Mouse (Mus musculus): ENCODE data around the gene Fhad1. TPM values are rescaled to one million over a fixed set of nuclear protein-coding genes. Genes with fewer than 3 reads are reported as not detected.

Gene Fhad1
- polyA plus RNA-seq, 1 experiment: 2.1 TPM

DNA sequence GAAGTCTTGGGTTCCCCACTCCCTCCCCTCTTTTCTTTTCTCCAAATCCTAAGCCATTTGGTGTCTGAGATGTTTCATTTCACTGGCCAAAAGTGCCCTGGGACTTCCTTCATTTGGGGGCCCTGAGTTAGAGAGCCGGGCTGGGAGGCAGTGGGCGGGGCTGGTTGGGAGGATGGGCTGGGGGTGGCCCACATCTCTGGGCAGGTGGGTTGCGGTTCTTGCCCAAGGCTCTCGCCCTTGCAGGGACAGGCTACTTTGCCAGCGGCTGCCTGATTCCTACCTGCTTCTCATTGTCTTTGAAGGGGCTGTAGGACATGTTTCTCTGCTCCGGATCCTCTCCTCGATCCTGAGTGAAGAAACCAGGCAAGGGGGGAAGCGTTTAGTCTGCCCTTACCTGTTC is 116.0 kb downstream of the Fhad1 start:
- H3K4me3 ChIP-seq (ENCODE audit: low read depth, low read length): no peak overlapping the region
- no peak for TF ChIP-seq POLR2A (IDR thresholded peaks at IDR 0.05; ENCODE audit: insufficient read depth, low read length)
- TF ChIP-seq CTCF (IDR thresholded peaks at IDR 0.05; ENCODE audit: low read depth, low read length): no peak
- TF ChIP-seq EP300 (IDR thresholded peaks at IDR 0.05; ENCODE audit: insufficient read depth, low read depth, low read length): no peak
- H3K9me3 ChIP-seq (replicated peaks; ENCODE audit: control insufficient read depth, insufficient read depth, low read length, poor library complexity, severe bottlenecking): no peaks in the 10 kb centered on the region
- no peaks in the 10 kb centered on the region for H3K4me1 ChIP-seq (ENCODE audit: control insufficient read depth, insufficient read depth, low read length)
- H3K27ac ChIP-seq (ENCODE audit: insufficient read depth, low read length): no peak overlapping the region
- H3K9ac ChIP-seq (ENCODE audit: low read depth, poor library complexity, severe bottlenecking): no peak overlapping the region
- H3K36me3 ChIP-seq (ENCODE audit: control insufficient read depth, insufficient read depth, low read length, poor library complexity, severe bottlenecking): no peaks in the 10 kb centered on the region
- H3K27me3 ChIP-seq (ENCODE audit: control insufficient read depth, insufficient read depth, low read length, poor library complexity, severe bottlenecking): no peaks in the 10 kb centered on the region

DNA sequence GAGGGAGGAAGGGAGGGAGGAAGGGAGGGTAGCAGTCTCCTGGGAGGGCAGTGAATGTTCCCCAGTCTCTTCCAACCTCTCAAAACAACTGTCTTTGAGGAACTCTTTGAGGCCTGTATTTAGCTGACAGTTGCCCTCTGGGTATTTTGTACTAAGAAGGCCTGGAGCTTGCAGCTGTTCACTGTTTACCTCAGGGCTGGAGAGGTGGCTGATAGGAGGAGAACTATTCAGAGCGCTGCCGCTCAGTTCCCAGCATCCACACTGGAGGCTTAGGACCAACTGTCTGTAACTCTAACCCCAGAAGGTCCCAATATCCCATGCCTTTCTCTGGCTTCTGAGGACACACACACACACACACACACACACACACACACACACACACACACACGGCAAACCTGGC is 117.0 kb downstream of the Fhad1 start:
- no peaks in the 10 kb centered on the region for H3K27me3 ChIP-seq (ENCODE audit: control insufficient read depth, insufficient read depth, low read length, poor library complexity, severe bottlenecking)
- H3K9ac ChIP-seq (ENCODE audit: low read depth, poor library complexity, severe bottlenecking): no peak overlapping the region
- H3K9me3 ChIP-seq (replicated peaks; ENCODE audit: control insufficient read depth, insufficient read depth, low read length, poor library complexity, severe bottlenecking): no peaks in the 10 kb centered on the region
- no peak overlapping the region for H3K27ac ChIP-seq (ENCODE audit: insufficient read depth, low read length)
- no peak overlapping the region for H3K4me3 ChIP-seq (ENCODE audit: low read depth, low read length)
- H3K36me3 ChIP-seq (ENCODE audit: control insufficient read depth, insufficient read depth, low read length, poor library complexity, severe bottlenecking): no peaks in the 10 kb centered on the region
- H3K4me1 ChIP-seq (ENCODE audit: control insufficient read depth, insufficient read depth, low read length): no peaks in the 10 kb centered on the region
- TF ChIP-seq EP300 (IDR thresholded peaks at IDR 0.05; ENCODE audit: insufficient read depth, low read depth, low read length) (no peak), POLR2A (IDR thresholded peaks at IDR 0.05; ENCODE audit: insufficient read depth, low read length) (no peak), CTCF (IDR thresholded peaks at IDR 0.05; ENCODE audit: low read depth, low read length) (no peak)

DNA sequence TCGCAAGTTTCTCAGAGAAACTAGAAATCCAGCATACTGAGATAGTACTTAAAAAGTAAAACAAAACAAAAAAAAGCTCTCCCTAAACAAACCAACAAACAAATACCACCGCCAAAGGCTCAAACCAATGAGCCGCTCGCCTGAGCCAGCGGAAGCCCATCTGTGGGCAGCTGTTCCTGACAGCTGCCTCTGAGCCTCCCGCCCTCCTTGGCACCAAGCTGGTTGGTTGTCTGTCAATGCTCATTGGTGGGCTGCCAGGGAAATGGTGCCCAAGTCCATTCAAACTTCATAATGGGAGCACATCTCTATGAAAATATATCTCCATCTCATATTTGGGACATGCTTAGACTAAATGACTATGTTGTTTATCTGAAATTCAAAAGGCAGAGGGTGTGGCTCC is 117.7 kb downstream of the Fhad1 start:
- Histone ChIP-seq H3K36me3 (ENCODE audit: control insufficient read depth, insufficient read depth, low read length, poor library complexity, severe bottlenecking) (no peaks in the 10 kb centered on the region), H3K4me1 (ENCODE audit: control insufficient read depth, insufficient read depth, low read length) (no peaks in the 10 kb centered on the region), H3K9me3 (replicated peaks; ENCODE audit: control insufficient read depth, insufficient read depth, low read length, poor library complexity, severe bottlenecking) (no peaks in the 10 kb centered on the region), H3K9ac (ENCODE audit: low read depth, poor library complexity, severe bottlenecking) (no peak overlapping the region), H3K4me3 (ENCODE audit: low read depth, low read length) (no peak overlapping the region), H3K27me3 (ENCODE audit: control insufficient read depth, insufficient read depth, low read length, poor library complexity, severe bottlenecking) (no peaks in the 10 kb centered on the region), H3K27ac (ENCODE audit: insufficient read depth, low read length) (no peak overlapping the region)
- no peak for TF ChIP-seq CTCF (IDR thresholded peaks at IDR 0.05; ENCODE audit: low read depth, low read length)
- no peak for TF ChIP-seq POLR2A (IDR thresholded peaks at IDR 0.05; ENCODE audit: insufficient read depth, low read length)
- TF ChIP-seq EP300 (IDR thresholded peaks at IDR 0.05; ENCODE audit: insufficient read depth, low read depth, low read length): no peak

DNA sequence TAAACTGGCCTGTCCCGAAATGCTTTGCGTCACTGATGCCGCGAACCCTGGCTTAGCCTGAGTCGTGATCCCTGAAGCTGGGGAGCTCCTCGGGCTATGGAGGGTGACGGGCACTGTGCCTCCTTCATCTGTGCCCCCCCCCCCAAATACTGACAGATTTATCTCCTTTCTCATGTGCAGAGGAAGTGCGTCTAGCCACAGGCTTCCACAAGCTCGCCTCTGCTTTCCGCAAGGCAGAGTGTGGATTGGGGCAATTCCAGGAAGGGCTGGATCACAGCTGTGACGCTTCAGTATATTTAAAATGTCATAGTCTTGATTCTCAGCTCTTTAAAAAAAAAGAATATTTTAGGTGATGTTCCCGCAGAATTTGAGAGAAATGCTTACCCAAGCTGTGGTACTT is 119.1 kb downstream of the Fhad1 start:
- no peaks in the 10 kb centered on the region for H3K9me3 ChIP-seq (replicated peaks; ENCODE audit: control insufficient read depth, insufficient read depth, low read length, poor library complexity, severe bottlenecking)
- H3K9ac ChIP-seq (ENCODE audit: low read depth, poor library complexity, severe bottlenecking): no peak overlapping the region
- H3K36me3 ChIP-seq (ENCODE audit: control insufficient read depth, insufficient read depth, low read length, poor library complexity, severe bottlenecking): no peaks in the 10 kb centered on the region
- H3K4me3 ChIP-seq (ENCODE audit: low read depth, low read length): no peak overlapping the region
- no peak for TF ChIP-seq EP300 (IDR thresholded peaks at IDR 0.05; ENCODE audit: insufficient read depth, low read depth, low read length)
- TF ChIP-seq CTCF (IDR thresholded peaks at IDR 0.05; ENCODE audit: low read depth, low read length): no peak
- TF ChIP-seq POLR2A (IDR thresholded peaks at IDR 0.05; ENCODE audit: insufficient read depth, low read length): no peak
- no peaks in the 10 kb centered on the region for H3K27me3 ChIP-seq (ENCODE audit: control insufficient read depth, insufficient read depth, low read length, poor library complexity, severe bottlenecking)
- no peaks in the 10 kb centered on the region for H3K4me1 ChIP-seq (ENCODE audit: control insufficient read depth, insufficient read depth, low read length)
- H3K27ac ChIP-seq (ENCODE audit: insufficient read depth, low read length): no peak overlapping the region

DNA sequence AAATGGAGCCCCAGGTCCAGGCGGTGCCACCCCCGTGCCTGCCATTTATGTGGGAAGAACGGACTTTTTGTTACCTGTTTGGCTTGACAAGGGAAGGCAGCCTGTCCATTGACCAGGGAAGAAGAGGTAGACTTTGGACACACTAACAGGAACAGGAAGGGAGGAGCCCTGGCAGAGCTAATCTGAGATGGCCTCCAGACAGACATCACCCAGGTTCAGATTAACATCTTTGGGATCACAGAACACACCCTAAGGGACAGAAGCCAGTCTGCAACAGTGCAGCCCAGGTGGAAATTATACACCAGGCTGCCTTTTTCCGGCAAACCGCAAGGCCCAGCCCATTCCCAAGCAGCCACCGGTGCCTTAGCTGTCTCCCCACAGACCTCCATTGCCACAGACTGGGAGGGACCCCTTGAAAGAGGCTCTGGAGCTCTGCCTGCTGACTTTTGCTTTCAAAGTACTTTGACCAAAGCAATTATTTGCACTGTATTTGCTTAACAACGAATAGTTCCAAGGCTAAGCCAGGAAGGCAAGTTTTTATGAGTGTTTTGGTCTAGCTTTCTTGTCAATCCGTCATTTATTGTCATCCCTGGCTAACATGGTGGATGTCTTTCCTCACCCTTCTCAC is 121.6 kb downstream of the Fhad1 start:
- H3K9me3 ChIP-seq (replicated peaks; ENCODE audit: control insufficient read depth, insufficient read depth, low read length, poor library complexity, severe bottlenecking): no peaks in the 10 kb centered on the region
- H3K27me3 ChIP-seq (ENCODE audit: control insufficient read depth, insufficient read depth, low read length, poor library complexity, severe bottlenecking): no peaks in the 10 kb centered on the region
- no peak for TF ChIP-seq CTCF (IDR thresholded peaks at IDR 0.05; ENCODE audit: low read depth, low read length)
- TF ChIP-seq EP300 (IDR thresholded peaks at IDR 0.05; ENCODE audit: insufficient read depth, low read depth, low read length): no peak
- TF ChIP-seq POLR2A (IDR thresholded peaks at IDR 0.05; ENCODE audit: insufficient read depth, low read length): no peak
- no peak overlapping the region for H3K9ac ChIP-seq (ENCODE audit: low read depth, poor library complexity, severe bottlenecking)
- H3K36me3 ChIP-seq (ENCODE audit: control insufficient read depth, insufficient read depth, low read length, poor library complexity, severe bottlenecking): no peaks in the 10 kb centered on the region
- H3K4me3 ChIP-seq (ENCODE audit: low read depth, low read length): no peak overlapping the region
- H3K4me1 ChIP-seq (ENCODE audit: control insufficient read depth, insufficient read depth, low read length): no peaks in the 10 kb centered on the region
- no peak overlapping the region for H3K27ac ChIP-seq (ENCODE audit: insufficient read depth, low read length)

DNA sequence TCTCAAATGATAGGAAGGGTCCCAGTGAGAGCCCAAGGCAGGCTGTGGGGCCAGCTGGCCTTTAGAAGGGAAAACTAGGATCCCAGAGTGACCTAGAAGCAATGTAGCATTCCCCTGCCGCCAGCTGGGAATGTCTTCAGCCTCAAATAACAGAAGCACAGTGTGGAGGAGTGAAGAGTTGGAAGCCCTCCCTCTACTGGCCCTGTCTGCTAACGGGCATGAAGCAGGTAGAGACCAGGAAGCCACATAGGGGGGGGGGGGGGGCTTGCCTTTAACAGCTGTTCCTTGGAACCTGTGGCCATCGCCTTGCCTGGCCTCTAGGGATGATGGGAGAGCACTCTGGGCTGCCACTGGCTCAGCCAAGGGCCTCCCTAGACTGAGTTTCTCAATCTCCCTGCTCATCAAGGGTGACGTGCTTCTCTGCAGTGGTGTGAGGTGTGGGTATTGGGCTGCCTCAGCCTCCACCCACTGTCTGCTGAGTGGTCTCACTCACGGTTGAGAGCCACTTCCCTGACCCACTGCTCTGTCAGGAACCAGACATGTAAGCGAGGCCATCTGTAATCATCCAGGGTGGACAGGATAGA is 128.4 kb downstream of the Fhad1 start:
- peaks cover 2% of the 10 kb centered on the region for H3K4me1 ChIP-seq (ENCODE audit: control insufficient read depth, insufficient read depth, low read length)
- H3K27ac ChIP-seq (ENCODE audit: insufficient read depth, low read length): no peak overlapping the region
- no peaks in the 10 kb centered on the region for H3K9me3 ChIP-seq (replicated peaks; ENCODE audit: control insufficient read depth, insufficient read depth, low read length, poor library complexity, severe bottlenecking)
- H3K9ac ChIP-seq (ENCODE audit: low read depth, poor library complexity, severe bottlenecking): no peak overlapping the region
- H3K27me3 ChIP-seq (ENCODE audit: control insufficient read depth, insufficient read depth, low read length, poor library complexity, severe bottlenecking): no peaks in the 10 kb centered on the region
- H3K36me3 ChIP-seq (ENCODE audit: control insufficient read depth, insufficient read depth, low read length, poor library complexity, severe bottlenecking): no peaks in the 10 kb centered on the region
- no peak for TF ChIP-seq CTCF (IDR thresholded peaks at IDR 0.05; ENCODE audit: low read depth, low read length)
- no peak for TF ChIP-seq POLR2A (IDR thresholded peaks at IDR 0.05; ENCODE audit: insufficient read depth, low read length)
- TF ChIP-seq EP300 (IDR thresholded peaks at IDR 0.05; ENCODE audit: insufficient read depth, low read depth, low read length): no peak
- H3K4me3 ChIP-seq (ENCODE audit: low read depth, low read length): no peak overlapping the region

All from ES-Bruce4 (cell line).